Mouse (Mus musculus) forebrain, embryonic 14.5 days (tissue): Measurements from ENCODE around the gene Ntpcr. TPM values are rescaled to one million over a fixed set of nuclear protein-coding genes. Genes with fewer than 3 reads are reported as not detected.

Experiments
- ATAC-seq: fragments of 200-750 bp; cut with Nextera tagmentation; 2 replicates; pipeline ENCODE4 v1.8.0; 2017; ENCODE audit warnings: mild to moderate bottlenecking, moderate library complexity
- DNase-seq: peaks from one replicate; pipeline ENCODE4 v3.0.0-alpha.2; 2015; ENCODE audit warnings: low spot score
- H3K27ac ChIP-seq: fragments of 300-500 bp; sonication (generic); 2 replicates; pipeline ENCODE4 v1.5.1; 2014; ENCODE audit warnings: low read depth, mild to moderate bottlenecking, control low read depth, low read length, moderate library complexity
- H3K27me3 ChIP-seq: fragments of 300-500 bp; sonication (generic); replicated peaks from 2 replicates; pipeline ENCODE4 v1.6.1; 2014; ENCODE audit warnings: low read length, control low read depth, mixed read lengths; ENCODE audit not compliant: control insufficient read depth, insufficient read depth
- H3K36me3 ChIP-seq: fragments of 300-500 bp; sonication (generic); 2 replicates; pipeline ENCODE4 v1.6.1; 2014; ENCODE audit warnings: low read length, control low read depth; ENCODE audit not compliant: control insufficient read depth, insufficient read depth
- H3K4me1 ChIP-seq: fragments of 300-500 bp; sonication (generic); 2 replicates; pipeline ENCODE4 v1.6.1; 2014; ENCODE audit warnings: antibody characterized with exemption, low read length, control low read depth; ENCODE audit not compliant: control insufficient read depth, insufficient read depth
- H3K4me2 ChIP-seq: fragments of 300-500 bp; sonication (generic); 2 replicates; pipeline ENCODE4 v1.6.1; 2014; ENCODE audit warnings: mild to moderate bottlenecking, control low read depth, low read length
- H3K4me3 ChIP-seq: fragments of 300-500 bp; sonication (generic); 2 replicates; pipeline ENCODE4 v1.5.1; 2014; ENCODE audit warnings: low read depth, low read length, control low read depth
- H3K9ac ChIP-seq: fragments of 300-500 bp; sonication (generic); 2 replicates; pipeline ENCODE4 v1.6.1; 2014; ENCODE audit warnings: mild to moderate bottlenecking, low read length, control low read depth, moderate library complexity
- H3K9me3 ChIP-seq: fragments of 300-500 bp; sonication (generic); replicated peaks from 2 replicates; pipeline ENCODE4 v1.6.1; 2016; ENCODE audit warnings: low read length, control low read depth, mixed read lengths; ENCODE audit not compliant: control insufficient read depth
- WGBS: fragments of 180-500 bp; shearing (Covaris S2); extraction: QIAGEN DNeasy Blood & Tissue Kit; methylation state at CpG from one replicate; pipeline ENCODE4 v1.1.7; 2014; 5-methylcytosine and 5-hydroxymethylcytosine counted together
- polyA plus RNA-seq: library from polyadenylated mRNA; unstranded; fragments of >200 nt; fragmentation: Nextera tagmentation; extraction: Ambion mirVana; gene quantifications from 2 replicates; pipeline ENCODE4 v1.2.1, GENCODE M21; 2014

Gene Ntpcr
- polyA plus RNA-seq, 1 experiment from 2014 or later, result 35.4 TPM

GRCm38 (mm10) chr8:125773281-125773803 is 43.6 kb downstream of the Ntpcr start:
- DNase-seq (no peak), ATAC-seq (no peak)
- H3K9me3 ChIP-seq, result no peaks in the 10 kb centered on the region
- 52% methylated on average over 7 of the region's 7 CpGs for WGBS
- no peaks in the 10 kb centered on the region for H3K27me3 ChIP-seq
- no peaks in the 10 kb centered on the region for H3K36me3 ChIP-seq
- no peak overlapping the region for H3K4me3 ChIP-seq
- no peaks in the 10 kb centered on the region for H3K4me1 ChIP-seq
- no peak overlapping the region for H3K9ac ChIP-seq
- H3K4me2 ChIP-seq, result no peak overlapping the region
- no peak overlapping the region for H3K27ac ChIP-seq

- Histone ChIP-seq H3K36me3 (no peaks in the 10 kb centered on the region), H3K4me2 (no peak overlapping the region), H3K27me3 (no peaks in the 10 kb centered on the region), H3K9me3 (no peaks in the 10 kb centered on the region), H3K27ac (no peak overlapping the region), H3K9ac (no peak overlapping the region), H3K4me3 (no peak overlapping the region), H3K4me1 (no peaks in the 10 kb centered on the region)
- DNase-seq (no peak), ATAC-seq (no peak)
- 60% methylated on average over 3 of the region's 3 CpGs for WGBS
Measured at GRCm38 (mm10) chr8:125775031-125775430, 45.3 kb downstream of the Ntpcr start.

- DNase-seq, result no peak
- ATAC-seq, result no peak
- no peak overlapping the region for H3K27ac ChIP-seq
- H3K4me2 ChIP-seq, result no peak overlapping the region
- no peaks in the 10 kb centered on the region for H3K4me1 ChIP-seq
- no peaks in the 10 kb centered on the region for H3K27me3 ChIP-seq
- 94% methylated on average over 3 of the region's 3 CpGs for WGBS
- H3K9me3 ChIP-seq, result no peaks in the 10 kb centered on the region
- H3K4me3 ChIP-seq, result no peak overlapping the region
- H3K9ac ChIP-seq, result no peak overlapping the region
- no peaks in the 10 kb centered on the region for H3K36me3 ChIP-seq
Measured at GRCm38 (mm10) chr8:125776314-125776713, 46.6 kb downstream of the Ntpcr start.

- Histone ChIP-seq H3K4me3 (no peak overlapping the region), H3K27me3 (no peaks in the 10 kb centered on the region), H3K4me1 (no peaks in the 10 kb centered on the region), H3K4me2 (no peak overlapping the region), H3K36me3 (no peaks in the 10 kb centered on the region), H3K9ac (no peak overlapping the region), H3K27ac (no peak overlapping the region), H3K9me3 (no peaks in the 10 kb centered on the region)
- WGBS, result 83% methylated on average over 6 of the region's 6 CpGs
- ATAC-seq (no peak), DNase-seq (no peak)
Measured at GRCm38 (mm10) chr8:125776800-125777199, 47.0 kb downstream of the Ntpcr start.

- no peaks in the 10 kb centered on the region for H3K36me3 ChIP-seq
- ATAC-seq (no peak), DNase-seq (no peak)
- H3K4me2 ChIP-seq, result no peak overlapping the region
- H3K4me1 ChIP-seq, result no peaks in the 10 kb centered on the region
- H3K9ac ChIP-seq, result no peak overlapping the region
- no peaks in the 10 kb centered on the region for H3K27me3 ChIP-seq
- H3K4me3 ChIP-seq, result no peak overlapping the region
- H3K27ac ChIP-seq, result no peak overlapping the region
- no peaks in the 10 kb centered on the region for H3K9me3 ChIP-seq
- WGBS, result 84% methylated on average over 12 of the region's 12 CpGs
Measured at GRCm38 (mm10) chr8:125777478-125778164, 47.9 kb downstream of the Ntpcr start.

GRCm38 (mm10) chr8:125778919-125779318 is 49.2 kb downstream of the Ntpcr start:
- Histone ChIP-seq H3K9ac (no peak overlapping the region), H3K4me3 (no peak overlapping the region), H3K4me1 (no peaks in the 10 kb centered on the region), H3K4me2 (no peak overlapping the region), H3K27me3 (no peaks in the 10 kb centered on the region), H3K9me3 (no peaks in the 10 kb centered on the region), H3K27ac (no peak overlapping the region), H3K36me3 (no peaks in the 10 kb centered on the region)
- no peak for DNase-seq
- ATAC-seq, result no peak
- WGBS, result 93% methylated on average over 5 of the region's 5 CpGs

DNA sequence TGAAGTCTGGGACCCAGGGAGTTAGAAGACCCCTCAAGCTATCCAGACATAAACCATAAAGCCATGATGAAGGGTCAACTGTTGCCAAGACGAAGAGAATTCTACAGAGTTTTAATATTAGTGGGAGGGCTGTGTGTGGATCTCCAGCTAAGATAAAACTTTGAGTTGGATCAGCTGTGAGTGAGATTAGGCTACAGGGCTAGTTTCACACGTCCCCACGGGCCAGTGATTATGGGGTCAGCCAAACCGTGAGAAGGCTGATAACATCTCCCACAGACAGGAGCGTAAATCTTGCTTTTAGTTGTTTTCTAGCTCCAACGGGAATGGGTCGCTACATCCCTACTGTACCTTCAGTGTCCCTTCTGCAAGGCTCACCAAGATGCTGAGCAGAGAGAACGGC is 49.9 kb downstream of the Ntpcr start:
- Histone ChIP-seq H3K9me3 (no peaks in the 10 kb centered on the region), H3K27ac (no peak overlapping the region), H3K27me3 (no peaks in the 10 kb centered on the region), H3K9ac (no peak overlapping the region), H3K4me2 (no peak overlapping the region), H3K4me3 (no peak overlapping the region), H3K36me3 (no peaks in the 10 kb centered on the region), H3K4me1 (no peaks in the 10 kb centered on the region)
- WGBS, result 93% methylated on average over 8 of the region's 8 CpGs
- ATAC-seq (no peak), DNase-seq (no peak)

GRCm38 (mm10) chr8:125782161-125782560 is 52.4 kb downstream of the Ntpcr start:
- Histone ChIP-seq H3K4me2 (no peak overlapping the region), H3K4me1 (no peaks in the 10 kb centered on the region), H3K36me3 (no peaks in the 10 kb centered on the region), H3K9me3 (no peaks in the 10 kb centered on the region), H3K4me3 (no peak overlapping the region), H3K9ac (no peak overlapping the region), H3K27ac (no peak overlapping the region), H3K27me3 (no peaks in the 10 kb centered on the region)
- no peak for DNase-seq
- ATAC-seq, result no peak
- 52% methylated on average over 3 of the region's 3 CpGs for WGBS

DNA sequence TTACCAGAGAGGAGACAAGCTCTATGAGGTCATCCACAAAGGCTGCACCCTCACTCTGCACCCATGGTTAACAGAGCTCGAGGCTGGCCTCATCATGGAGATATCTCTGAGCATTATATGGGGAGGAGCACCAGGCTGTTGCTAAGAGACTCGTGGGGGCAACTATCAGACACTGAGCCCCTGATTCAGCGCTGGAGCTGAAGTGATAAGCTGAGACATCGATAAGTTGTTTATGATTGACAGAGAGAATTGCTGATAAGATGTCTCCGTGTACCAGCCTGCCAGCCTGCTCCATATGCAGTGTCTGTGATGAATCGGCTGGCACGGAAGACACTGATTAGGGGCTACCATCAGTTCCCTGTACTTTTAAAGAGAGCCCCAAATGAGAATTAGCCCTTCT is 57.1 kb downstream of the Ntpcr start:
- Histone ChIP-seq H3K9me3 (no peaks in the 10 kb centered on the region), H3K27ac (0 out of 2 replicates have a peak overlapping the region, but pooled peaks have one; percentile 5), H3K36me3 (no peaks in the 10 kb centered on the region; the same call in 1 of the 2 replicates), H3K4me2 (no peak overlapping the region), H3K4me1 (no peaks in the 10 kb centered on the region), H3K4me3 (no peak overlapping the region), H3K27me3 (no peaks in the 10 kb centered on the region), H3K9ac (no peak overlapping the region)
- ATAC-seq, result no peak; the same call in 1 of the 2 replicates
- DNase-seq, result peak; percentile 41
- WGBS, result 76% methylated on average over 7 of the region's 7 CpGs
